Mouse (Mus musculus): Measurements from ENCODE around the gene A1cf. TPM values are rescaled to one million over a fixed set of nuclear protein-coding genes. Genes with fewer than 3 reads are reported as not detected.

Gene A1cf
- polyA plus RNA-seq, 1 experiment = not detected

GRCm38 (mm10) chr19:31891001-31891893 is 22.7 kb downstream of the A1cf start:
- TF ChIP-seq EP300 (IDR thresholded peaks at IDR 0.05; ENCODE audit: insufficient read depth, low read depth, low read length) (no peak), CTCF (IDR thresholded peaks at IDR 0.05; ENCODE audit: low read depth, low read length) (no peak), POLR2A (IDR thresholded peaks at IDR 0.05; ENCODE audit: insufficient read depth, low read length) (no peak)
- no peak overlapping the region for H3K27ac ChIP-seq (ENCODE audit: insufficient read depth, low read length)
- H3K27me3 ChIP-seq (ENCODE audit: control insufficient read depth, insufficient read depth, low read length, poor library complexity, severe bottlenecking) = no peaks in the 10 kb centered on the region
- H3K4me1 ChIP-seq (ENCODE audit: control insufficient read depth, insufficient read depth, low read length) = no peaks in the 10 kb centered on the region
- H3K4me3 ChIP-seq (ENCODE audit: low read depth, low read length) = no peak overlapping the region
- no peaks in the 10 kb centered on the region for H3K9me3 ChIP-seq (replicated peaks; ENCODE audit: control insufficient read depth, insufficient read depth, low read length, poor library complexity, severe bottlenecking)
- no peaks in the 10 kb centered on the region for H3K36me3 ChIP-seq (ENCODE audit: control insufficient read depth, insufficient read depth, low read length, poor library complexity, severe bottlenecking)
- no peak overlapping the region for H3K9ac ChIP-seq (ENCODE audit: low read depth, poor library complexity, severe bottlenecking)

- no peak for TF ChIP-seq CTCF (IDR thresholded peaks at IDR 0.05; ENCODE audit: low read depth, low read length)
- TF ChIP-seq POLR2A (IDR thresholded peaks at IDR 0.05; ENCODE audit: insufficient read depth, low read length) = no peak
- no peak for TF ChIP-seq EP300 (IDR thresholded peaks at IDR 0.05; ENCODE audit: insufficient read depth, low read depth, low read length)
- no peaks in the 10 kb centered on the region for H3K36me3 ChIP-seq (ENCODE audit: control insufficient read depth, insufficient read depth, low read length, poor library complexity, severe bottlenecking)
- no peaks in the 10 kb centered on the region for H3K27me3 ChIP-seq (ENCODE audit: control insufficient read depth, insufficient read depth, low read length, poor library complexity, severe bottlenecking)
- no peak overlapping the region for H3K9ac ChIP-seq (ENCODE audit: low read depth, poor library complexity, severe bottlenecking)
- H3K27ac ChIP-seq (ENCODE audit: insufficient read depth, low read length) = no peak overlapping the region
- no peak overlapping the region for H3K4me3 ChIP-seq (ENCODE audit: low read depth, low read length)
- H3K4me1 ChIP-seq (ENCODE audit: control insufficient read depth, insufficient read depth, low read length) = no peaks in the 10 kb centered on the region
- no peaks in the 10 kb centered on the region for H3K9me3 ChIP-seq (replicated peaks; ENCODE audit: control insufficient read depth, insufficient read depth, low read length, poor library complexity, severe bottlenecking)
These were observed 27.4 kb downstream of the A1cf start for GRCm38 (mm10) chr19:31895971-31896370.

- no peak overlapping the region for H3K9ac ChIP-seq (ENCODE audit: low read depth, poor library complexity, severe bottlenecking)
- H3K9me3 ChIP-seq (replicated peaks; ENCODE audit: control insufficient read depth, insufficient read depth, low read length, poor library complexity, severe bottlenecking) = no peaks in the 10 kb centered on the region
- no peak overlapping the region for H3K4me3 ChIP-seq (ENCODE audit: low read depth, low read length)
- no peak for TF ChIP-seq CTCF (IDR thresholded peaks at IDR 0.05; ENCODE audit: low read depth, low read length)
- no peak for TF ChIP-seq EP300 (IDR thresholded peaks at IDR 0.05; ENCODE audit: insufficient read depth, low read depth, low read length)
- no peak for TF ChIP-seq POLR2A (IDR thresholded peaks at IDR 0.05; ENCODE audit: insufficient read depth, low read length)
- H3K27ac ChIP-seq (ENCODE audit: insufficient read depth, low read length) = no peak overlapping the region
- H3K27me3 ChIP-seq (ENCODE audit: control insufficient read depth, insufficient read depth, low read length, poor library complexity, severe bottlenecking) = no peaks in the 10 kb centered on the region
- H3K4me1 ChIP-seq (ENCODE audit: control insufficient read depth, insufficient read depth, low read length) = no peaks in the 10 kb centered on the region
- H3K36me3 ChIP-seq (ENCODE audit: control insufficient read depth, insufficient read depth, low read length, poor library complexity, severe bottlenecking) = no peaks in the 10 kb centered on the region
These were observed 28.1 kb downstream of the A1cf start for GRCm38 (mm10) chr19:31896711-31897110.

- Histone ChIP-seq H3K9me3 (replicated peaks; ENCODE audit: control insufficient read depth, insufficient read depth, low read length, poor library complexity, severe bottlenecking) (no peaks in the 10 kb centered on the region), H3K4me1 (ENCODE audit: control insufficient read depth, insufficient read depth, low read length) (no peaks in the 10 kb centered on the region), H3K4me3 (ENCODE audit: low read depth, low read length) (no peak overlapping the region), H3K9ac (ENCODE audit: low read depth, poor library complexity, severe bottlenecking) (no peak overlapping the region), H3K36me3 (ENCODE audit: control insufficient read depth, insufficient read depth, low read length, poor library complexity, severe bottlenecking) (no peaks in the 10 kb centered on the region), H3K27ac (ENCODE audit: insufficient read depth, low read length) (no peak overlapping the region), H3K27me3 (ENCODE audit: control insufficient read depth, insufficient read depth, low read length, poor library complexity, severe bottlenecking) (no peaks in the 10 kb centered on the region)
- TF ChIP-seq EP300 (IDR thresholded peaks at IDR 0.05; ENCODE audit: insufficient read depth, low read depth, low read length) (no peak), POLR2A (IDR thresholded peaks at IDR 0.05; ENCODE audit: insufficient read depth, low read length) (no peak), CTCF (IDR thresholded peaks at IDR 0.05; ENCODE audit: low read depth, low read length) (no peak)
These were observed 37.1 kb downstream of the A1cf start for GRCm38 (mm10) chr19:31905671-31906070.

- Histone ChIP-seq H3K27me3 (ENCODE audit: control insufficient read depth, insufficient read depth, low read length, poor library complexity, severe bottlenecking) (no peaks in the 10 kb centered on the region), H3K4me1 (ENCODE audit: control insufficient read depth, insufficient read depth, low read length) (no peaks in the 10 kb centered on the region), H3K4me3 (ENCODE audit: low read depth, low read length) (no peak overlapping the region), H3K9ac (ENCODE audit: low read depth, poor library complexity, severe bottlenecking) (no peak overlapping the region), H3K27ac (ENCODE audit: insufficient read depth, low read length) (no peak overlapping the region), H3K36me3 (ENCODE audit: control insufficient read depth, insufficient read depth, low read length, poor library complexity, severe bottlenecking) (no peaks in the 10 kb centered on the region), H3K9me3 (replicated peaks; ENCODE audit: control insufficient read depth, insufficient read depth, low read length, poor library complexity, severe bottlenecking) (no peaks in the 10 kb centered on the region)
- TF ChIP-seq POLR2A (IDR thresholded peaks at IDR 0.05; ENCODE audit: insufficient read depth, low read length) (no peak), CTCF (IDR thresholded peaks at IDR 0.05; ENCODE audit: low read depth, low read length) (no peak), EP300 (IDR thresholded peaks at IDR 0.05; ENCODE audit: insufficient read depth, low read depth, low read length) (no peak)
These were observed 41.9 kb downstream of the A1cf start for GRCm38 (mm10) chr19:31910423-31910822.

- Histone ChIP-seq H3K9me3 (replicated peaks; ENCODE audit: control insufficient read depth, insufficient read depth, low read length, poor library complexity, severe bottlenecking) (no peaks in the 10 kb centered on the region), H3K4me1 (ENCODE audit: control insufficient read depth, insufficient read depth, low read length) (no peaks in the 10 kb centered on the region), H3K9ac (ENCODE audit: low read depth, poor library complexity, severe bottlenecking) (no peak overlapping the region), H3K4me3 (ENCODE audit: low read depth, low read length) (no peak overlapping the region), H3K36me3 (ENCODE audit: control insufficient read depth, insufficient read depth, low read length, poor library complexity, severe bottlenecking) (no peaks in the 10 kb centered on the region), H3K27ac (ENCODE audit: insufficient read depth, low read length) (no peak overlapping the region), H3K27me3 (ENCODE audit: control insufficient read depth, insufficient read depth, low read length, poor library complexity, severe bottlenecking) (no peaks in the 10 kb centered on the region)
- TF ChIP-seq EP300 (IDR thresholded peaks at IDR 0.05; ENCODE audit: insufficient read depth, low read depth, low read length) (no peak), CTCF (IDR thresholded peaks at IDR 0.05; ENCODE audit: low read depth, low read length) (no peak), POLR2A (IDR thresholded peaks at IDR 0.05; ENCODE audit: insufficient read depth, low read length) (no peak)
These were observed 45.4 kb downstream of the A1cf start for GRCm38 (mm10) chr19:31913946-31914345.

Data from ES-Bruce4 (cell line).